Mouse (Mus musculus): ENCODE measurements around the gene Sp1. TPM values are rescaled to one million over a fixed set of nuclear protein-coding genes. Genes with fewer than 3 reads are reported as not detected.

Gene Sp1
- polyA plus RNA-seq, 1 experiment = not detected

GRCm38 (mm10) chr15:102417524-102417923 is 11.6 kb downstream of the Sp1 start:
- no peak for TF ChIP-seq CTCF (IDR thresholded peaks at IDR 0.05; ENCODE audit: insufficient read depth, low read depth, low read length)
- 83% methylated on average over 2 of the region's 2 CpGs for WGBS

GRCm38 (mm10) chr15:102420986-102421385 is 15.0 kb downstream of the Sp1 start:
- TF ChIP-seq POLR2A (IDR thresholded peaks at IDR 0.05; ENCODE audit: insufficient read depth, low read depth, low read length) (no peak), CTCF (IDR thresholded peaks at IDR 0.05; ENCODE audit: insufficient read depth, low read depth, low read length) (no peak)
- WGBS = 19% methylated on average over 1 of the region's 1 CpGs
- H3K4me1 ChIP-seq (ENCODE audit: control insufficient read depth, insufficient read depth, low read length) = no peaks in the 10 kb centered on the region
- no peak overlapping the region for H3K4me3 ChIP-seq (ENCODE audit: insufficient read depth, low read depth, low read length)
- no peak overlapping the region for H3K27ac ChIP-seq (ENCODE audit: insufficient read depth, low read depth, low read length)

More at GRCm38 (mm10) chr15:102417524-102417923, 11.6 kb downstream of the Sp1 start:
- H3K4me1 ChIP-seq (ENCODE audit: control insufficient read depth, insufficient read depth, low read length) = no peaks in the 10 kb centered on the region
- H3K4me3 ChIP-seq (ENCODE audit: insufficient read depth, low read depth, low read length) = no peak overlapping the region
- no peak overlapping the region for H3K27ac ChIP-seq (ENCODE audit: insufficient read depth, low read depth, low read length)

DNA sequence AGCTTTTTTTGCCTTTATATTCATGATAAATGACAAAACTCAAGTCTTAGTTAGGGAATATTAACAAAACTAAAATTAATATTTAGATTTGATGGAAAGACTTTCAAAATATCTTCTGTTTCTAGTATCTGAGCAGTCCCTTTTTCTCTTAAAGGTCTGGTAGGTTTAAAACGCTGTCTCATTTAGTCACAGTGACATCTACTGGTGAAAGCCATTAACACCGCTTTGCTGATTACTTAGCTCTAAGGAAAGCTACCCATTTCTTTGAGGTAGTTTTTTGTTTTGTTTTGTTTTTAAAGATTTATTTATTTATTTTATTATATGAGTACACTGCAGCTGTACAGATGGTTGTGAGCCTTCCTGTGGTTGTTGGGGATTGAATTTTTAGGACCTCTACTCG is 15.5 kb downstream of the Sp1 start:
- no peaks in the 10 kb centered on the region for H3K4me1 ChIP-seq (ENCODE audit: control insufficient read depth, insufficient read depth, low read length)
- no peak overlapping the region for H3K4me3 ChIP-seq (ENCODE audit: insufficient read depth, low read depth, low read length)
- no peak overlapping the region for H3K27ac ChIP-seq (ENCODE audit: insufficient read depth, low read depth, low read length)
- TF ChIP-seq CTCF (IDR thresholded peaks at IDR 0.05; ENCODE audit: insufficient read depth, low read depth, low read length) (no peak), POLR2A (IDR thresholded peaks at IDR 0.05; ENCODE audit: insufficient read depth, low read depth, low read length) (no peak)
- WGBS = 46% methylated on average over 3 of the region's 3 CpGs

- Histone ChIP-seq H3K4me1 (ENCODE audit: control insufficient read depth, insufficient read depth, low read length) (no peaks in the 10 kb centered on the region), H3K4me3 (ENCODE audit: insufficient read depth, low read depth, low read length) (no peak overlapping the region), H3K27ac (ENCODE audit: insufficient read depth, low read depth, low read length) (no peak overlapping the region)
- TF ChIP-seq CTCF (IDR thresholded peaks at IDR 0.05; ENCODE audit: insufficient read depth, low read depth, low read length) (no peak), POLR2A (IDR thresholded peaks at IDR 0.05; ENCODE audit: insufficient read depth, low read depth, low read length) (no peak)
- WGBS = 93% methylated on average over 2 of the region's 2 CpGs
Measured at GRCm38 (mm10) chr15:102423602-102424240, 17.8 kb downstream of the Sp1 start.

- TF ChIP-seq CTCF (IDR thresholded peaks at IDR 0.05; ENCODE audit: insufficient read depth, low read depth, low read length) = no peak
- TF ChIP-seq POLR2A (IDR thresholded peaks at IDR 0.05; ENCODE audit: insufficient read depth, low read depth, low read length) = no peak
- no peaks in the 10 kb centered on the region for H3K4me1 ChIP-seq (ENCODE audit: control insufficient read depth, insufficient read depth, low read length)
- 89% methylated on average over 2 of the region's 2 CpGs for WGBS
Measured at GRCm38 (mm10) chr15:102424657-102425056, 18.7 kb downstream of the Sp1 start.

GRCm38 (mm10) chr15:102426963-102427362 is 21.0 kb downstream of the Sp1 start:
- no peak overlapping the region for H3K27ac ChIP-seq (ENCODE audit: insufficient read depth, low read depth, low read length)
- H3K4me1 ChIP-seq (ENCODE audit: control insufficient read depth, insufficient read depth, low read length) = no peaks in the 10 kb centered on the region
- 96% methylated on average over 1 of the region's 1 CpGs for WGBS
- H3K4me3 ChIP-seq (ENCODE audit: insufficient read depth, low read depth, low read length) = no peak overlapping the region
- TF ChIP-seq POLR2A (IDR thresholded peaks at IDR 0.05; ENCODE audit: insufficient read depth, low read depth, low read length) (no peak), CTCF (IDR thresholded peaks at IDR 0.05; ENCODE audit: insufficient read depth, low read depth, low read length) (no peak)

More at GRCm38 (mm10) chr15:102424657-102425056, 18.7 kb downstream of the Sp1 start:
- no peak overlapping the region for H3K4me3 ChIP-seq (ENCODE audit: insufficient read depth, low read depth, low read length)
- H3K27ac ChIP-seq (ENCODE audit: insufficient read depth, low read depth, low read length) = no peak overlapping the region

- whole genome bisulfite sequencing = 87% methylated on average over 1 of the region's 1 CpGs
- no peak overlapping the region for H3K4me3 ChIP-seq (ENCODE audit: insufficient read depth, low read depth, low read length)
- H3K4me1 ChIP-seq (ENCODE audit: control insufficient read depth, insufficient read depth, low read length) = no peaks in the 10 kb centered on the region
- H3K27ac ChIP-seq (ENCODE audit: insufficient read depth, low read depth, low read length) = no peak overlapping the region
- TF ChIP-seq POLR2A (IDR thresholded peaks at IDR 0.05; ENCODE audit: insufficient read depth, low read depth, low read length) (no peak), CTCF (IDR thresholded peaks at IDR 0.05; ENCODE audit: insufficient read depth, low read depth, low read length) (no peak)
Measured at GRCm38 (mm10) chr15:102432046-102432445, 26.1 kb downstream of the Sp1 start.

GRCm38 (mm10) chr15:102433173-102433572 is 27.2 kb downstream of the Sp1 start:
- no peak overlapping the region for H3K4me3 ChIP-seq (ENCODE audit: insufficient read depth, low read depth, low read length)
- WGBS = 90% methylated on average over 4 of the region's 4 CpGs
- no peak overlapping the region for H3K27ac ChIP-seq (ENCODE audit: insufficient read depth, low read depth, low read length)
- TF ChIP-seq POLR2A (IDR thresholded peaks at IDR 0.05; ENCODE audit: insufficient read depth, low read depth, low read length) (no peak), CTCF (IDR thresholded peaks at IDR 0.05; ENCODE audit: insufficient read depth, low read depth, low read length) (no peak)
- no peaks in the 10 kb centered on the region for H3K4me1 ChIP-seq (ENCODE audit: control insufficient read depth, insufficient read depth, low read length)

DNA sequence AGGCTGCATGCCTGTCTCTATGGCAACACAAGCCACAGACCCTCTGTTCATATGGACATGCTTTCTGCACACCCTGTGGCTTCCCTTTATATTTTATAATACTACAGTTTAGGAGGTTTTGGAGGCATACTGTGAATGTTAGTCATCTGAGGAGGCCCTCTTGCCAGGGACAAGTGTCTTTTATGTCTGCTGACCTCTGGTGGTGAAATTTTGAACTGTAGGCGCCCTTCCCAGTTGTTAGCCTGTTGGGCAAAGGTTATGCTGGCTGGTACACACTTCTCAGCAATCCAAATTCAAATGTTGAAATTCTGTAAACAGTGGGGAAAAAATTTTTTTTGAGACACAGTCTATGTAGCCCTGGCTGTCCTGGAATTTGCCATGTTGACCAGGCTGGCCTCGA is 36.5 kb downstream of the Sp1 start:
- H3K27ac ChIP-seq (ENCODE audit: insufficient read depth, low read depth, low read length) = no peak overlapping the region
- peaks cover 4% of the 10 kb centered on the region for H3K4me1 ChIP-seq (ENCODE audit: control insufficient read depth, insufficient read depth, low read length)
- H3K4me3 ChIP-seq (ENCODE audit: insufficient read depth, low read depth, low read length) = no peak overlapping the region
- TF ChIP-seq POLR2A (IDR thresholded peaks at IDR 0.05; ENCODE audit: insufficient read depth, low read depth, low read length) (no peak), CTCF (IDR thresholded peaks at IDR 0.05; ENCODE audit: insufficient read depth, low read depth, low read length) (no peak)
- 56% methylated on average over 2 of the region's 2 CpGs for WGBS
